Mouse (Mus musculus) kidney, postnatal 0 days (tissue): ENCODE data around the gene Ncs1. TPM values are rescaled to one million over a fixed set of nuclear protein-coding genes. Genes with fewer than 3 reads are reported as not detected.

ENCODE experiments used
- ATAC-seq: fragments of 200-750 bp; cut with Nextera tagmentation; replicated peaks from 2 replicates; pipeline ENCODE4 v1.8.0; 2017; ENCODE audit warnings: low read depth, moderate number of reproducible peaks, moderate TSS enrichment, moderate library complexity; ENCODE audit not compliant: low FRiP score
- DNase-seq: peaks from one replicate; pipeline ENCODE4 v3.0.0-alpha.2; 2016; ENCODE audit warnings: low spot score
- H3K27ac ChIP-seq: fragments of 300-500 bp; sonication (generic); 2 replicates; pipeline ENCODE4 v1.5.1; 2014; ENCODE audit warnings: mild to moderate bottlenecking
- H3K27me3 ChIP-seq: fragments of 300-500 bp; sonication (generic); 2 replicates; pipeline ENCODE4 v1.6.1; 2014; ENCODE audit warnings: low read length, mixed read lengths; ENCODE audit not compliant: insufficient read depth
- H3K36me3 ChIP-seq: fragments of 300-500 bp; sonication (generic); 2 replicates; pipeline ENCODE4 v1.6.1; 2014; ENCODE audit warnings: low read length, mixed read lengths; ENCODE audit not compliant: insufficient read depth
- H3K4me1 ChIP-seq: fragments of 300-500 bp; sonication (generic); replicated peaks from 2 replicates; pipeline ENCODE4 v1.6.1; 2014; ENCODE audit warnings: antibody characterized with exemption, low read length, mixed read lengths; ENCODE audit not compliant: insufficient read depth
- H3K4me2 ChIP-seq: fragments of 300-500 bp; sonication (generic); 2 replicates; pipeline ENCODE4 v1.6.1; 2014; ENCODE audit warnings: mild to moderate bottlenecking, low read length, moderate library complexity, mixed read lengths
- H3K4me3 ChIP-seq: fragments of 300-500 bp; sonication (generic); replicated peaks from 2 replicates; pipeline ENCODE4 v1.5.1; 2014; ENCODE audit warnings: low read depth, low read length
- H3K9ac ChIP-seq: fragments of 300-500 bp; sonication (generic); 2 replicates; pipeline ENCODE4 v1.6.1; 2014; ENCODE audit warnings: low read depth, low read length
- H3K9me3 ChIP-seq: fragments of 300-500 bp; sonication (generic); replicated peaks from 2 replicates; pipeline ENCODE4 v1.6.1; 2016; ENCODE audit warnings: low read length, inconsistent platforms, mixed read lengths
- CTCF ChIP-seq: IDR thresholded peaks from 2 replicates; pipeline ENCODE4 v1.5.1; 2016; ENCODE audit warnings: antibody characterized with exemption, low read depth, mild to moderate bottlenecking, moderate library complexity
- WGBS: fragments of 180-500 bp; shearing (Covaris S2); extraction: QIAGEN DNeasy Blood & Tissue Kit; methylation state at CpG from one replicate; pipeline ENCODE4 v1.1.7; 2014; 5-methylcytosine and 5-hydroxymethylcytosine counted together
- polyA plus RNA-seq: library from polyadenylated mRNA; unstranded; fragments of >200 nt; fragmentation: Nextera tagmentation; extraction: Ambion mirVana; gene quantifications from 2 replicates; pipeline ENCODE4 v1.2.1, GENCODE M21; 2015

Gene Ncs1
- polyA plus RNA-seq, 1 experiment from 2014 or later = 23.5 TPM

DNA sequence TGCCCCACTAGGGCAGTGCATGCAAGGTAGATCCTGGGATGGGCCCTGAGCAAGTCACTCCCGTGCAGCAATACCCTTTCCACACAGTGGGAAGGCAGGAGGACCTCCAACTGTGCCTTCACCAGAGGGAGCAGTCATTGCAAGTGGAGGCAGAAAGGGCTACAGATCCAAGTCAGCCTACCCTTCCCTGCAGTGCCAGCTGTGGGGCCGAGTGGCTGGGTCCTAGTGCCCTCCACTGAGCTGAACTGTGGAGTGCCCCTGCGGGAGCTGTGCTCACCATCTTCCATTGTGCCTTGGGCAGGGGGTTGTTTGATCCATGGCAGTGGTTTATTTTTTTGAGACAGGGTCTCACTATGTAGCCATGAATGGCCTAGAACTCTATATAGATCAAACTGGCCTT is 34.4 kb upstream of the Ncs1 start:
- H3K27ac ChIP-seq = no peak overlapping the region
- no peak overlapping the region for H3K9ac ChIP-seq
- TF ChIP-seq CTCF = no peak
- WGBS = 76% methylated on average over 3 of the region's 3 CpGs
- no peaks in the 10 kb centered on the region for H3K4me1 ChIP-seq
- no peak overlapping the region for H3K4me3 ChIP-seq
- no peaks in the 10 kb centered on the region for H3K9me3 ChIP-seq
- H3K4me2 ChIP-seq = no peak overlapping the region
- no peaks in the 10 kb centered on the region for H3K27me3 ChIP-seq
- ATAC-seq (no peak), DNase-seq (no peak)
- H3K36me3 ChIP-seq = peaks cover 53% of the 10 kb centered on the region

DNA sequence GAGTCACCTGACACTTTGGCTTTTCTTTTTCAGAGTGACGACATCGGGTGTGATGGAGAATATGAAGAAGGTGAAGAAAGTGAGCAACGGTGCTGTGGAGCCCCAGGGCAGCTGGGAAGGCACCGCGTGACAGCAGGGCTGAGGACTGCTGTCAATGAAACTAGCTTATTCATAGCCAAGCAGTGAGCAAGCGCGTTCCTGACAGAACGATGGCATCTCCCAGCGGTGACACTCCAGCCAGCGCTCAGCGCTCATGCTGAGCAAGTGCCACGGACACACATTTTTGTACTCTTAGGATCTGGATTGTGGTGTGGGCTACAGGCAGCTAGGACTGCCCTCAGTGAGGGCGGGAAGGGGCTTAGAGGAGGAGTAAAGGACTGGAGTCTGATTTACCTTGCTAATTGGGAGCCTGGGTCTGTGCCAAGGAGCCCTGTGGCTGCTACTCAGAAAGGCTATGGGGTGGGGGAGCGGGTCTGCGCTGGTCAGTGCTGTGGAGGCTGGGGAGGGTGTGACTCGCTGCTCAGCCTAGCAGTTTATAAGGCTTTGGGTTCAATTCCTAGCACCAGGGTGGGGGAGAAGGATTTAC is 31.3 kb upstream of the Ncs1 start:
- 82% methylated on average over 16 of the region's 16 CpGs for WGBS
- Histone ChIP-seq H3K27me3 (no peaks in the 10 kb centered on the region), H3K9me3 (no peaks in the 10 kb centered on the region), H3K4me1 (no peaks in the 10 kb centered on the region), H3K27ac (no peak overlapping the region), H3K4me3 (no peak overlapping the region), H3K4me2 (no peak overlapping the region), H3K9ac (no peak overlapping the region), H3K36me3 (peaks cover 48% of the 10 kb centered on the region)
- no peak for TF ChIP-seq CTCF
- DNase-seq = no peak
- no peak for ATAC-seq

DNA sequence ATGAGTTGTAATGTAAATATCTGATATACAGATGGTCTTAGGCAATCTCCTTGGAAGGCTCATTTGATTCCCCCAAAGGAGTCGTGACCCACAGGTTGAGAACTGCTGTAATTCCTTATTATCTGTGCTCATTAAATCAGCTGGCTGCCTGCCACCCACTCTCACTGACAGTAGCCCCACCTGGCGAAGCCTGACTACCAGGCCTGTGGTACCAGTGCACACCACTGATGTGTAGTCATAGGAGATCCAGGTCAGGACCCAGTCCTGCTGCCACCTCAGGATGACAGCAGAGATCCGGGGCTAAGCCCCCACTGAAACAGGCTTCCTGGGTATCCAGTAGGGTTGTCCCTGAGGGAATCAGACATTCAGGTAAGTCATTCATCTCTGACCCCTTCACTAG is 27.0 kb upstream of the Ncs1 start:
- WGBS = 72% methylated on average over 3 of the region's 3 CpGs
- ATAC-seq (no peak), DNase-seq (no peak)
- H3K36me3 ChIP-seq = peaks cover 17% of the 10 kb centered on the region; the same call in 1 of the 2 replicates
- no peak for TF ChIP-seq CTCF
- no peaks in the 10 kb centered on the region for H3K4me1 ChIP-seq
- no peak overlapping the region for H3K27ac ChIP-seq
- no peak overlapping the region for H3K9ac ChIP-seq
- no peaks in the 10 kb centered on the region for H3K27me3 ChIP-seq
- H3K4me2 ChIP-seq = no peak overlapping the region
- no peaks in the 10 kb centered on the region for H3K9me3 ChIP-seq
- no peak overlapping the region for H3K4me3 ChIP-seq

DNA sequence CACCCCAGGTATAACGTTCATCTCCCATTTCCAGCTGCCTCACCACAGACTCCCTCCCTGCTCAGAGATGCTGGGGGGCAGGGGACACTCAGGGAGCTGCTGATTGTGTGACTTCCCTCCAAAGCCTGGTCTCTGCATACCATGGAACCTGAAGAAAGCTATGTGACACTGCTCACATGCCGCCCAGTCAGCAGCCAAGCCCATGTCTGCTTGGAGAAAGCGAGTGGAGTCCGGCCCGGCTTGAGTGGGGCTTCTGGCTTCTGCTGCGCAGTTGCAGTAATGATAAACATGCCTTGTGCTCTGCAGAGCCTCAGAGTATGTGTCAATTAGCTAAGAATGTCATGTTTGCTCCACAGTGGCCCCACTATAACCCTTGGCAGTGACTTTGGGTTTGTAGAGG is 26.2 kb upstream of the Ncs1 start:
- WGBS = 82% methylated on average over 6 of the region's 6 CpGs
- Histone ChIP-seq H3K9me3 (no peaks in the 10 kb centered on the region), H3K4me3 (no peak overlapping the region), H3K36me3 (peaks cover 12% of the 10 kb centered on the region; the same call in 1 of the 2 replicates), H3K27ac (no peak overlapping the region), H3K4me2 (no peak overlapping the region), H3K27me3 (no peaks in the 10 kb centered on the region), H3K4me1 (no peaks in the 10 kb centered on the region), H3K9ac (no peak overlapping the region)
- ATAC-seq (no peak), DNase-seq (no peak)
- no peak for TF ChIP-seq CTCF

DNA sequence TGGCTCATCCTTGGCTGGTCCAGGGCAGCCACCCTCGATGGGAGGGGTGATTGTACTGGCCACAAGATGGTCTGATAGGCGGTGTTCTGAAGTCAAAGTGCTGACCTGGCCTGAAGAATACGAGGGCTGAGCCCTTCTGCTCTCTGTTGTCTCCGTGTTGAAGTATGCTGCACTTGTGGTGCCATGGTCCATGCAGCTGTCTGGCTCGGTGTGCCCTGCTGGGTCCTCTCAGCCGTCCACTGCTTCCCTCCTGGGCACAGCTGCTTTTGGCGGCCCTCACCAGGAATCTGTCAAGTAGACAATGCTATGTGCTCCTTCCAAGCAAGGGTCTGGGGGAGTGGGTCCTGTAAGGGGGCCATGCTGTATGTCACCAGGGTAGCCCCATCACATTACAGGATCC is 24.8 kb upstream of the Ncs1 start:
- no peak overlapping the region for H3K4me3 ChIP-seq
- WGBS = 64% methylated on average over 7 of the region's 7 CpGs
- no peak overlapping the region for H3K4me2 ChIP-seq
- H3K27ac ChIP-seq = no peak overlapping the region
- no peak for TF ChIP-seq CTCF
- DNase-seq = no peak
- H3K4me1 ChIP-seq = no peaks in the 10 kb centered on the region
- no peak overlapping the region for H3K9ac ChIP-seq
- 0 out of 2 replicates have a peak, but pooled peaks cover 4% of the 10 kb centered on the region for H3K36me3 ChIP-seq
- H3K27me3 ChIP-seq = no peaks in the 10 kb centered on the region
- no peaks in the 10 kb centered on the region for H3K9me3 ChIP-seq
- no peak for ATAC-seq

DNA sequence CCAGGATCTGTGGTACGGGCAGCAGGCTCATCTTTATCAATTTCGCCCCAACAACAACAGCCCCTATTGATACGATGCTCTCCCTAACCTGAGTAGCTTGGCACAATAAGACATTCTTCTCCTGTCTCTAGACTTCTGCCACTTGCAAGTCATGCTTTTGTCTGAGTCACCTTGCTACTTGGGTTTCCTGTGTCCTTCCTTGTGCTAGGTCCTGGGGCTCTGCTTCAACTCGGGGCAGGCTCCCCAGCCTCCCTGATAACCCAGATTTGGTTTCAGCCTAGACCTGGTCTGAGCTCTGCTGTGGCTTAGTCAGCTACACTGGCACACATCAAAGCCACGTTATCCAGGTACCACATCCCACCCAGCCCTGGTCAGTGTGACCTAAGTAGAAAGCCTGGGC is 24.0 kb upstream of the Ncs1 start:
- no peak for TF ChIP-seq CTCF
- 0 out of 2 replicates have a peak, but pooled peaks cover 4% of the 10 kb centered on the region for H3K36me3 ChIP-seq
- H3K9me3 ChIP-seq = no peaks in the 10 kb centered on the region; the same call in 1 of the 2 replicates
- H3K4me2 ChIP-seq = no peak overlapping the region
- WGBS = 75% methylated on average over 5 of the region's 5 CpGs
- DNase-seq = no peak
- no peak overlapping the region for H3K9ac ChIP-seq
- no peaks in the 10 kb centered on the region for H3K4me1 ChIP-seq
- ATAC-seq = no peak
- H3K27me3 ChIP-seq = no peaks in the 10 kb centered on the region
- no peak overlapping the region for H3K27ac ChIP-seq
- no peak overlapping the region for H3K4me3 ChIP-seq

DNA sequence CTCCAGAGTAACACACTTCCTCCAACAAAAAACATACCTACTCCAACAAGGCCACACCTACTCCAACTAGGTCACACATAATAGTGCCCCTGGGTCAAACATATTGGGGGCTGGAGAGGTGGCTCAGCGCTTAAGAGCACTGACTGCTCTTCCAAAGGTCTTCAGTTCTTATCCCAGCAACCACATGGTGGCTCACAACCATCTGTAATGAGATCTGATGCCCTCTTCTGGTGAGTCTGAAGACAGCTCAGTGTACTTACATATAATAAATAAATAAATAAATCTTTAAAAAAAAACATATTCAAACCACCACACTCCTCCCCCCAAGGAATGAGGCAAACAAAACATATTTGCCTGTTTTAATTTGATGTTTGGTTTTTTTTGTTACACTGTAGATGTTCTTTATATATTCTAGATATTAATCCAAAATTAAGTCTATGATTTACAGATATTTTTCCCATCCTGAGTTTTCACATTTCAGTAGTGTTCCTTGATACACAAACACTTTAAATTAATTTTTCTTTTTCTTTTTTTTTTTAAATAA is 16.8 kb upstream of the Ncs1 start:
- no peaks in the 10 kb centered on the region; the same call in 1 of the 2 replicates for H3K9me3 ChIP-seq
- no peak for ATAC-seq
- no peak for DNase-seq
- TF ChIP-seq CTCF = peak; percentile 48
- H3K4me1 ChIP-seq = no peaks in the 10 kb centered on the region
- H3K36me3 ChIP-seq = no peaks in the 10 kb centered on the region
- 52% methylated on average over 1 of the region's 1 CpGs for WGBS
- no peak overlapping the region for H3K9ac ChIP-seq
- no peaks in the 10 kb centered on the region for H3K27me3 ChIP-seq
- H3K27ac ChIP-seq = no peak overlapping the region
- H3K4me3 ChIP-seq = no peak overlapping the region
- no peak overlapping the region for H3K4me2 ChIP-seq
